Mouse (Mus musculus) hindbrain, embryonic 13.5 days (tissue): ENCODE results near the gene Adamts9. TPM values are rescaled to one million over a fixed set of nuclear protein-coding genes. Genes with fewer than 3 reads are reported as not detected.

Experiments used
- ATAC-seq: fragments of 200-750 bp; cut with Nextera tagmentation; 2 replicates; pipeline ENCODE4 v1.8.0; 2017; ENCODE audit warnings: moderate TSS enrichment; ENCODE audit not compliant: low FRiP score
- H3K27ac ChIP-seq: fragments of 300-500 bp; sonication (generic); 2 replicates; pipeline ENCODE4 v1.5.1; 2015; ENCODE audit warnings: inconsistent platforms, mild to moderate bottlenecking, moderate library complexity
- H3K27me3 ChIP-seq: fragments of 300-500 bp; sonication (generic); 2 replicates; pipeline ENCODE4 v1.6.1; 2015; ENCODE audit warnings: mild to moderate bottlenecking, inconsistent platforms
- H3K36me3 ChIP-seq: fragments of 300-500 bp; sonication (generic); 2 replicates; pipeline ENCODE4 v1.6.1; 2015; ENCODE audit warnings: mild to moderate bottlenecking, inconsistent platforms
- H3K4me1 ChIP-seq: fragments of 300-500 bp; sonication (generic); replicated peaks from 2 replicates; pipeline ENCODE4 v1.6.1; 2015; ENCODE audit warnings: inconsistent platforms
- H3K4me2 ChIP-seq: fragments of 300-500 bp; sonication (generic); 2 replicates; pipeline ENCODE4 v1.6.1; 2015; ENCODE audit warnings: inconsistent platforms, mild to moderate bottlenecking, moderate library complexity
- H3K4me3 ChIP-seq: fragments of 300-500 bp; sonication (generic); 2 replicates; pipeline ENCODE4 v1.5.1; 2015; ENCODE audit warnings: mild to moderate bottlenecking, inconsistent platforms
- H3K9ac ChIP-seq: fragments of 300-500 bp; sonication (generic); 2 replicates; pipeline ENCODE4 v1.6.1; 2015; ENCODE audit warnings: mild to moderate bottlenecking, inconsistent platforms
- H3K9me3 ChIP-seq: fragments of 300-500 bp; sonication (generic); 2 replicates; pipeline ENCODE4 v1.6.1; 2016; ENCODE audit warnings: inconsistent platforms
- WGBS: fragments of 180-500 bp; shearing (Covaris S2); methylation state at CpG from one replicate; pipeline ENCODE4 v1.1.7; 2015; 5-methylcytosine and 5-hydroxymethylcytosine counted together
- polyA plus RNA-seq: library from polyadenylated mRNA; unstranded; fragments of >200 nt; fragmentation: Nextera tagmentation; extraction: Ambion mirVana; gene quantifications from 2 replicates; pipeline ENCODE4 v1.2.1, GENCODE M21; 2015

Adamts9 gene
- polyA plus RNA-seq, 1 experiment from 2014 or later = 1.7 TPM

- no peaks in the 10 kb centered on the region for H3K27me3 ChIP-seq
- WGBS = 90% methylated on average over 3 of the region's 3 CpGs
- no peak overlapping the region for H3K9ac ChIP-seq
- no peaks in the 10 kb centered on the region; the same call in 1 of the 2 replicates for H3K4me1 ChIP-seq
- H3K4me3 ChIP-seq = no peak overlapping the region
- H3K36me3 ChIP-seq = no peaks in the 10 kb centered on the region
- no peak overlapping the region for H3K4me2 ChIP-seq
- no peak for ATAC-seq
- H3K27ac ChIP-seq = no peak overlapping the region
- H3K9me3 ChIP-seq = no peaks in the 10 kb centered on the region
Measured at GRCm38 (mm10) chr6:92910611-92911010, 32.7 kb downstream of the Adamts9 start.

GRCm38 (mm10) chr6:92909361-92909760, 33.9 kb downstream of the Adamts9 start:
- no peak for ATAC-seq
- no peaks in the 10 kb centered on the region; the same call in 1 of the 2 replicates for H3K4me1 ChIP-seq
- no peak overlapping the region for H3K4me2 ChIP-seq
- WGBS = 66% methylated on average over 8 of the region's 8 CpGs
- H3K36me3 ChIP-seq = no peaks in the 10 kb centered on the region
- H3K27ac ChIP-seq = no peak overlapping the region
- no peak overlapping the region for H3K9ac ChIP-seq
- H3K9me3 ChIP-seq = no peaks in the 10 kb centered on the region
- H3K27me3 ChIP-seq = no peaks in the 10 kb centered on the region
- no peak overlapping the region for H3K4me3 ChIP-seq

DNA sequence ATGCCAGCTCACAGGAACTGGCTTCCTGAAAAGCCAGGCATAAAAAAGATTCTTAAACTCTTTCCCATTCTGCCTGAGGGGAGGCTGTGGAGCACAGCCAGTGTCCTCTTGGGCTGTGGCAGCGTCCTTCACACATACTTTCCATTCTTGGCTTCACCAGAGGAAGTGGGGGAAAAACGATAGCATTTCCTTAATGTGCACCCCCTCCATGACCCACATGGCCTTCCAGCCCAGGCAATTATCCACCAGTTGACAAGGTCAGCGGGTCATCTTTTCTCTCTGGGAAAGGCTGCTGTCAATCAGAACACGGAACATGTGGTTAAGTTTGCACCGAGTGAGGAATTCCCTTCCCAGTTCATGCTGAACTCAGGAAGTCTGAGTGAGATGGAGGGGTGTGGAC, 37.4 kb downstream of the Adamts9 start:
- H3K27ac ChIP-seq = no peak overlapping the region
- H3K9me3 ChIP-seq = no peaks in the 10 kb centered on the region
- no peaks in the 10 kb centered on the region; the same call in 1 of the 2 replicates for H3K4me1 ChIP-seq
- H3K4me3 ChIP-seq = no peak overlapping the region
- no peaks in the 10 kb centered on the region for H3K27me3 ChIP-seq
- H3K9ac ChIP-seq = no peak overlapping the region
- ATAC-seq = no peak
- no peaks in the 10 kb centered on the region for H3K36me3 ChIP-seq
- 25% methylated on average over 5 of the region's 5 CpGs for WGBS
- no peak overlapping the region for H3K4me2 ChIP-seq

- no peaks in the 10 kb centered on the region; the same call in 1 of the 2 replicates for H3K4me1 ChIP-seq
- no peak overlapping the region for H3K9ac ChIP-seq
- no peak overlapping the region for H3K4me2 ChIP-seq
- no peak overlapping the region for H3K27ac ChIP-seq
- no peaks in the 10 kb centered on the region for H3K27me3 ChIP-seq
- 65% methylated on average over 2 of the region's 2 CpGs for WGBS
- no peak for ATAC-seq
- no peaks in the 10 kb centered on the region for H3K9me3 ChIP-seq
- H3K4me3 ChIP-seq = no peak overlapping the region
- H3K36me3 ChIP-seq = no peaks in the 10 kb centered on the region
Measured at GRCm38 (mm10) chr6:92904491-92904890, 38.8 kb downstream of the Adamts9 start.

DNA sequence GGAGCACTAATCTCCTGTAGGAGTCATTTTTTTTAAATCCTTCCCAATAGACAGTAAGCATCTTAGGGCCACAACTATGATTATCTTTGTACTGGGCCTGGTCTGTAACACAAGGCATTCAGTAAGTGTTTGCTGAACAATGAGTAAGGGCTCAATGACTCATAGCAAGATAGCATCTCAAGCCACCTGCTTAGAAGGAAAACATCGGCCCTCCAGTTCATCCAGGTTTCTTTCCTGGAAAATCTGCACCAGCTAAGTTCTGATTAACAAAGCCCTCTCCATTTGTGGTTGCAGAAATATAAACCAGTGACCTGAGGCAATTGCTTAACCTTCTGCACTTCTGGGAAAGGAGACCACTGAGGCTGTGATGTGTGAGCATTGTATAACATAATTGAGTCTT, 39.3 kb downstream of the Adamts9 start:
- ATAC-seq = no peak
- Histone ChIP-seq H3K36me3 (no peaks in the 10 kb centered on the region), H3K27ac (no peak overlapping the region), H3K4me2 (no peak overlapping the region), H3K4me3 (no peak overlapping the region), H3K9ac (no peak overlapping the region), H3K9me3 (no peaks in the 10 kb centered on the region), H3K27me3 (no peaks in the 10 kb centered on the region), H3K4me1 (no peaks in the 10 kb centered on the region; the same call in 1 of the 2 replicates)
- WGBS = 62% methylated on average over 1 of the region's 1 CpGs

DNA sequence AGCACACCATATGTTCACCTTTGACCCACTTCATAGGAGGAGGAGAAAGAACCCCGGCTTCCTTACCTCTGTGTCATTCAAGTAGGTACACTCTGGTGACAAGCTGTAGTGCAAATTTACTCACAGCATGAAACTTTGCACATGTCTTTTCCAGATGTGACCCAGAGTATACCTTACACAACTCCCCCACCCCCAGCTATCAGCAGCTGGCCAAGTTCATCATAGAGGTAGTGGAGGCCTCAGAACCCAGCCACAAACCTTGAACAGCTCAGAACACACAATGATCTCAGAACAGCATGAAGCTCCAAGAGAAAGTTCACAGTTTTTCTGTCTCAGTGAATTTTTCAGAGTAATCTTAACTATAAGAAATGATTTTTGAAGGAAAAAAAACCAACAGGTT, 51.8 kb downstream of the Adamts9 start:
- H3K4me2 ChIP-seq = no peak overlapping the region
- H3K4me1 ChIP-seq = no peaks in the 10 kb centered on the region
- no peak for ATAC-seq
- H3K27ac ChIP-seq = no peak overlapping the region
- WGBS = 82% methylated on average over 1 of the region's 1 CpGs
- H3K4me3 ChIP-seq = no peak overlapping the region
- no peak overlapping the region for H3K9ac ChIP-seq
- no peaks in the 10 kb centered on the region for H3K9me3 ChIP-seq
- no peaks in the 10 kb centered on the region for H3K27me3 ChIP-seq
- H3K36me3 ChIP-seq = no peaks in the 10 kb centered on the region

- H3K4me3 ChIP-seq = no peak overlapping the region
- H3K27ac ChIP-seq = no peak overlapping the region
- H3K4me1 ChIP-seq = no peaks in the 10 kb centered on the region
- no peak overlapping the region for H3K9ac ChIP-seq
- no peaks in the 10 kb centered on the region for H3K9me3 ChIP-seq
- H3K4me2 ChIP-seq = no peak overlapping the region
- ATAC-seq = no peak
- no peaks in the 10 kb centered on the region for H3K27me3 ChIP-seq
- no peaks in the 10 kb centered on the region for H3K36me3 ChIP-seq
- 44% methylated on average over 9 of the region's 9 CpGs for WGBS
Measured at GRCm38 (mm10) chr6:92883131-92883900, 60.0 kb downstream of the Adamts9 start.

DNA sequence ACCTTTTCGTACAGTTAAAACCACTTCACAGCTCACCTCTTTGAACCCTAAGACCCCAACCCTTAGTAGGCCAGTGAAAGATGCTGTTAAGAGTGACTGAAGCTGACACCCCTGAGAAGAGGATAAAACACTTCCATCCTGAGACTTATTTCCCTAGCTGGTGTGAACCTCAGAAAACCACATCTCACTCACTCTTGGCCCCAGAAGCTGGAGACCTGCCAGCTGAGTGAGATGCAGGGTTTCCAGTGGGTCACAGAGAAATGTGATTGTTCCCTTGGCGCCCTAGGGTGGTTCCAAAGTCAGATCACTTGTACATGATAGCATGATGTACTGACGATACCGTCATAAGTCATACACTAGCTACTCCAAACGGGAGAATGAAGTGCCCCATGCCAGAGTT, 60.8 kb downstream of the Adamts9 start:
- Histone ChIP-seq H3K4me1 (no peaks in the 10 kb centered on the region), H3K4me2 (no peak overlapping the region), H3K36me3 (no peaks in the 10 kb centered on the region), H3K9me3 (no peaks in the 10 kb centered on the region), H3K27me3 (no peaks in the 10 kb centered on the region), H3K9ac (no peak overlapping the region), H3K27ac (no peak overlapping the region), H3K4me3 (no peak overlapping the region)
- no peak for ATAC-seq
- WGBS = 75% methylated on average over 5 of the region's 5 CpGs

DNA sequence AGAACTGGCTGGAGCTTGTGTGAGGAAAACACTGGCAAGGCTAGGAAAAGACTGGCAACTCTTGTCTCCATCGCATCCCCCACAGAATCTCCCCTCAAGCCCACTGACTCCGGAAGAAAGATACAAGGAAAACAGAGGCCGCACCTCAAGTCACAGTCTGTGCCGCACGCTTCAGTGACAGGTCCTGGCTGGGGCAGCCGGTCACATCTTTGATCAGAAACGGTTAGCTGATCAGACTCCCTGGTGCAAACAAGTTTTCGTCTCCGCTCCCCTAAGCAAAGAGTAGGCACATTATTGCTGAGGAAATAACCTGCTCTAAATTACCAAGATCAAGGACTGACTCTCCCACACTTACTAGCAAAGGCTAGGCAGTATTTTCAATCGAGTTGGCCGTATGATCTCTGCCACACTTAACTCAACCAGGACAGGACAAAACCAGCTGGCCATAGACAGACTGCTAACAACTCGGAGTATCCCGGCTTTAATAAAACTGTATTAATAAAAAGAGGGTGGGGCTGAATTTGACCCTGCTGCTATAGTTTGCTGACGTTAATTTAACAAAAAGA, 63.5 kb downstream of the Adamts9 start:
- no peaks in the 10 kb centered on the region for H3K36me3 ChIP-seq
- no peak overlapping the region for H3K4me2 ChIP-seq
- no peaks in the 10 kb centered on the region for H3K9me3 ChIP-seq
- H3K9ac ChIP-seq = no peak overlapping the region
- no peaks in the 10 kb centered on the region for H3K27me3 ChIP-seq
- H3K4me3 ChIP-seq = no peak overlapping the region
- H3K27ac ChIP-seq = no peak overlapping the region
- WGBS = 78% methylated on average over 14 of the region's 14 CpGs
- H3K4me1 ChIP-seq = no peaks in the 10 kb centered on the region
- ATAC-seq = no peak

GRCm38 (mm10) chr6:92878771-92879170, 64.5 kb downstream of the Adamts9 start:
- H3K36me3 ChIP-seq = no peaks in the 10 kb centered on the region
- H3K9ac ChIP-seq = no peak overlapping the region
- ATAC-seq = no peak
- H3K27me3 ChIP-seq = no peaks in the 10 kb centered on the region
- no peaks in the 10 kb centered on the region for H3K4me1 ChIP-seq
- no peak overlapping the region for H3K4me3 ChIP-seq
- 92% methylated on average over 5 of the region's 5 CpGs for WGBS
- H3K27ac ChIP-seq = no peak overlapping the region
- no peak overlapping the region for H3K4me2 ChIP-seq
- no peaks in the 10 kb centered on the region for H3K9me3 ChIP-seq

GRCm38 (mm10) chr6:92877236-92877635, 66.1 kb downstream of the Adamts9 start:
- no peak overlapping the region for H3K4me2 ChIP-seq
- ATAC-seq = no peak
- no peak overlapping the region for H3K4me3 ChIP-seq
- H3K9me3 ChIP-seq = no peaks in the 10 kb centered on the region
- no peaks in the 10 kb centered on the region for H3K4me1 ChIP-seq
- H3K27ac ChIP-seq = no peak overlapping the region
- no peaks in the 10 kb centered on the region for H3K36me3 ChIP-seq
- no peak overlapping the region for H3K9ac ChIP-seq
- WGBS = 97% methylated on average over 4 of the region's 4 CpGs
- H3K27me3 ChIP-seq = no peaks in the 10 kb centered on the region

GRCm38 (mm10) chr6:92876121-92876520, 67.2 kb downstream of the Adamts9 start:
- no peaks in the 10 kb centered on the region for H3K36me3 ChIP-seq
- 84% methylated on average over 5 of the region's 5 CpGs for WGBS
- H3K9me3 ChIP-seq = no peaks in the 10 kb centered on the region
- no peaks in the 10 kb centered on the region; the same call in 1 of the 2 replicates for H3K4me1 ChIP-seq
- H3K27ac ChIP-seq = no peak overlapping the region
- no peaks in the 10 kb centered on the region for H3K27me3 ChIP-seq
- no peak overlapping the region for H3K4me2 ChIP-seq
- ATAC-seq = no peak
- no peak overlapping the region for H3K9ac ChIP-seq
- H3K4me3 ChIP-seq = no peak overlapping the region

GRCm38 (mm10) chr6:92875340-92875739, 68.0 kb downstream of the Adamts9 start:
- no peaks in the 10 kb centered on the region for H3K36me3 ChIP-seq
- H3K27me3 ChIP-seq = no peaks in the 10 kb centered on the region
- no peaks in the 10 kb centered on the region; the same call in 1 of the 2 replicates for H3K4me1 ChIP-seq
- H3K4me3 ChIP-seq = no peak overlapping the region
- H3K27ac ChIP-seq = no peak overlapping the region
- H3K9ac ChIP-seq = no peak overlapping the region
- WGBS = 95% methylated on average over 2 of the region's 2 CpGs
- no peak for ATAC-seq
- H3K4me2 ChIP-seq = no peak overlapping the region
- H3K9me3 ChIP-seq = no peaks in the 10 kb centered on the region
